Mouse (Mus musculus) lung, embryonic 15.5 days (tissue): Measurements from ENCODE around the gene Acox3. TPM values are rescaled to one million over a fixed set of nuclear protein-coding genes. Genes with fewer than 3 reads are reported as not detected.
A peak's percentile ranks its signal among the peaks of the same experiment; 100 is the strongest.

Experiments used
- ATAC-seq: fragments of 200-750 bp; cut with Nextera tagmentation; 2 replicates; pipeline ENCODE4 v1.8.0; 2017; ENCODE audit warnings: moderate number of reproducible peaks, borderline replicate concordance; ENCODE audit not compliant: low FRiP score, low TSS enrichment; ENCODE audit errors: extremely low read depth
- H3K27ac ChIP-seq: fragments of 300-500 bp; sonication (generic); 2 replicates; pipeline ENCODE4 v1.5.1; 2015; ENCODE audit warnings: moderate library complexity, mild to moderate bottlenecking, inconsistent platforms
- H3K27me3 ChIP-seq: fragments of 300-500 bp; sonication (generic); 2 replicates; pipeline ENCODE4 v1.6.1; 2015; ENCODE audit warnings: inconsistent platforms
- H3K36me3 ChIP-seq: fragments of 300-500 bp; sonication (generic); 2 replicates; pipeline ENCODE4 v1.6.1; 2015; ENCODE audit warnings: inconsistent platforms
- H3K4me1 ChIP-seq: fragments of 300-500 bp; sonication (generic); 2 replicates; pipeline ENCODE4 v1.6.1; 2015; ENCODE audit warnings: inconsistent platforms
- H3K4me2 ChIP-seq: fragments of 300-500 bp; sonication (generic); 2 replicates; pipeline ENCODE4 v1.6.1; 2015; ENCODE audit warnings: inconsistent platforms, mild to moderate bottlenecking, moderate library complexity
- H3K4me3 ChIP-seq: fragments of 300-500 bp; sonication (generic); 2 replicates; pipeline ENCODE4 v1.5.1; 2015; ENCODE audit warnings: mild to moderate bottlenecking, inconsistent platforms
- H3K9ac ChIP-seq: fragments of 300-500 bp; sonication (generic); 2 replicates; pipeline ENCODE4 v1.6.1; 2015; ENCODE audit warnings: inconsistent platforms
- H3K9me3 ChIP-seq: fragments of 300-500 bp; sonication (generic); 2 replicates; pipeline ENCODE4 v1.6.1; 2016; ENCODE audit warnings: inconsistent platforms
- WGBS: fragments of 180-500 bp; shearing (Covaris S2); methylation state at CpG from one replicate; pipeline ENCODE4 v1.1.7; 2015; 5-methylcytosine and 5-hydroxymethylcytosine counted together
- polyA plus RNA-seq: library from polyadenylated mRNA; unstranded; fragments of >200 nt; fragmentation: Nextera tagmentation; extraction: Ambion mirVana; gene quantifications from 2 replicates; pipeline ENCODE4 v1.2.1, GENCODE M21; 2015

Gene Acox3
- polyA plus RNA-seq, 1 experiment from 2014 or later, result 13.5 TPM

GRCm38 (mm10) chr5:35623831-35624230 lies 41.0 kb downstream of the Acox3 start:
- H3K9me3 ChIP-seq, result no peaks in the 10 kb centered on the region
- no peak for ATAC-seq
- H3K9ac ChIP-seq, result no peak overlapping the region
- H3K27ac ChIP-seq, result no peak overlapping the region
- no peak overlapping the region for H3K4me2 ChIP-seq
- H3K4me3 ChIP-seq, result no peak overlapping the region
- no peaks in the 10 kb centered on the region for H3K36me3 ChIP-seq
- no peaks in the 10 kb centered on the region for H3K27me3 ChIP-seq
- peaks cover 11% of the 10 kb centered on the region; the same call in 1 of the 2 replicates for H3K4me1 ChIP-seq

DNA sequence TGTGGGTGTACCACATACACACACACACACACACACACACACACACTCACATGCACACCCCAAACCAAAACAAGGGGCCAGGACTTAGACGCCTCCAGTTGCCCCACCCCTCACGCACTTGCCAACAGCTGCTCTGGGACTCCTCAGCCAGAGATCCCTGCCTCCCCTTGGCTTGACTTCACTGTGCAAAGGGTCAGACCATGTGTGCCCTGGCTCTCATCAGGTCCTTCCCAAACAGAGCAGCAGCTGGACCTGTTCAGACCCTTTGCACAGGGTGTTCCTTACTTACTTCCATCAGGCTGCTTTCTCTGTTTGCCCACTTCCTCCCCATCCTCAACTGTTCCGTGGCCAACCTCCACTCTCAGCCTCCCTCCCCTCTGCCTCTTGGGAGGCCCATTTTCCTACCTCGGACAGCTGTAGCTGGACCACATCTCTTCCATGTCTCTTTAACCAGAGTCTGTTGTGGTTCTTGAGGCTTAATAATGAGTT lies 42.0 kb downstream of the Acox3 start:
- ATAC-seq, result peak; percentile 43; the same call in 1 of the 2 replicates
- Histone ChIP-seq H3K27ac (no peak overlapping the region), H3K4me2 (no peak overlapping the region), H3K9ac (no peak overlapping the region), H3K36me3 (no peaks in the 10 kb centered on the region), H3K4me3 (no peak overlapping the region), H3K27me3 (no peaks in the 10 kb centered on the region), H3K4me1 (peaks cover 13% of the 10 kb centered on the region; the same call in 1 of the 2 replicates), H3K9me3 (no peaks in the 10 kb centered on the region)
- WGBS, result 53% methylated on average over 4 of the region's 4 CpGs

DNA sequence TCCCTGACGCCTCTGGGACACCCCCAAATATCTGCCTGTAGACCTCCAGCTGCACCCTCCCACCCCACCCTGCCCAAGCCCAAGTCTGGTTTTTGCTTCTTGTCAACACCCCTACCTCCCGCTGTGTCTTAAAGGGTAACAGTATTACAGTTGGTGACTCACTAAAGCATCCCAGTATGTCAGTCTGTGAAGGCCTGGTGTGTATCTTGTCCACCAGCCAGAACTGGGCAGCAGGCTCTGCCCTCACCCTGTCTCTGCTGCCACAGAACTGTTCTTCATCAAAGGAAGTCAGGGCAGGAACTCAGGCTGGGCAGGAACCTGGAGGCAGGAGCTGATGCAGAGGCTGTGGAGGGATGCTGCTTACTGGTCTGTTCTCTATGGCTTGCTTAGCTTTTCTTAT lies 43.6 kb downstream of the Acox3 start:
- H3K36me3 ChIP-seq, result no peaks in the 10 kb centered on the region
- H3K4me3 ChIP-seq, result no peak overlapping the region
- H3K4me1 ChIP-seq, result peaks cover 13% of the 10 kb centered on the region; the same call in 1 of the 2 replicates
- no peaks in the 10 kb centered on the region for H3K27me3 ChIP-seq
- no peak for ATAC-seq
- H3K9ac ChIP-seq, result no peak overlapping the region
- no peaks in the 10 kb centered on the region for H3K9me3 ChIP-seq
- H3K27ac ChIP-seq, result no peak overlapping the region
- 89% methylated on average over 2 of the region's 2 CpGs for WGBS
- no peak overlapping the region for H3K4me2 ChIP-seq

DNA sequence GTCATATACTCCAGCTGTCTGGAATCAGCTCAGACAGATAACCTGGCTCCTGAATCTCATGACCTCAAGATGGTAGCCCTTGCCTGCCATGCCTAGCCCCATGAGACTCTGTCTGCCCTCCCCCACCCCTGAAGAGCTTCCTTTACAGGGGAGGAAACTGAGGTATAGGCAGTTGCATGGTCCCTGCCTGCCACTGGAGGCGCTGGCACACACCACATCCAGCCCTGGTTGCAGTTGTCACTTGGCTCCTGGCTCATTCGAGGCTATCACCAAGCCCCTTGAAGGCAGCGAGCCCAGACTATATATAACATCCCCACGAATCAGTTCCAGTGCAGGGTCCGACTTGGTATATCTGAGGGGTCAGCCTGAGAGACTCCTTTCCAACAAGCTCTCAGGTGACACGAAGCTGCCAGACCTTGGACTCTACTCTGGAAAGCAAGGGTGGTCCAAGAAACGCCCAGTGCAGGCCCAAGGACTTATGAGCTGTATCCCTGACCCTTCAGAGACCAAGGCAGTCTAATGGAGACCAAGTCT lies 44.5 kb downstream of the Acox3 start:
- Histone ChIP-seq H3K4me1 (peaks cover 13% of the 10 kb centered on the region; the same call in 1 of the 2 replicates), H3K27ac (no peak overlapping the region), H3K4me3 (no peak overlapping the region), H3K27me3 (no peaks in the 10 kb centered on the region), H3K36me3 (no peaks in the 10 kb centered on the region), H3K4me2 (no peak overlapping the region), H3K9ac (no peak overlapping the region), H3K9me3 (no peaks in the 10 kb centered on the region)
- 58% methylated on average over 7 of the region's 7 CpGs for WGBS
- ATAC-seq, result no peak

GRCm38 (mm10) chr5:35628685-35629084 lies 45.8 kb downstream of the Acox3 start:
- 10% methylated on average over 1 of the region's 1 CpGs for WGBS
- peak; percentile 16; the same call in 1 of the 2 replicates for ATAC-seq

GRCm38 (mm10) chr5:35629333-35629732 lies 46.5 kb downstream of the Acox3 start:
- Histone ChIP-seq H3K4me3 (no peak overlapping the region), H3K9ac (no peak overlapping the region), H3K9me3 (no peaks in the 10 kb centered on the region), H3K4me2 (no peak overlapping the region), H3K27me3 (no peaks in the 10 kb centered on the region), H3K36me3 (no peaks in the 10 kb centered on the region), H3K4me1 (peaks cover 13% of the 10 kb centered on the region; the same call in 1 of the 2 replicates), H3K27ac (no peak overlapping the region)
- ATAC-seq, result no peak

More at GRCm38 (mm10) chr5:35628685-35629084, 45.8 kb downstream of the Acox3 start:
- no peaks in the 10 kb centered on the region for H3K9me3 ChIP-seq
- H3K4me1 ChIP-seq, result peaks cover 13% of the 10 kb centered on the region; the same call in 1 of the 2 replicates
- H3K4me2 ChIP-seq, result no peak overlapping the region
- no peak overlapping the region for H3K9ac ChIP-seq
- H3K27me3 ChIP-seq, result no peaks in the 10 kb centered on the region
- no peaks in the 10 kb centered on the region for H3K36me3 ChIP-seq
- H3K4me3 ChIP-seq, result no peak overlapping the region
- H3K27ac ChIP-seq, result no peak overlapping the region

GRCm38 (mm10) chr5:35630706-35631105 lies 47.9 kb downstream of the Acox3 start:
- Histone ChIP-seq H3K9me3 (no peaks in the 10 kb centered on the region), H3K4me2 (no peak overlapping the region), H3K4me3 (no peak overlapping the region), H3K4me1 (peaks cover 9% of the 10 kb centered on the region; the same call in 1 of the 2 replicates), H3K27me3 (no peaks in the 10 kb centered on the region), H3K9ac (no peak overlapping the region), H3K27ac (no peak overlapping the region), H3K36me3 (no peaks in the 10 kb centered on the region)
- WGBS, result 41% methylated on average over 1 of the region's 1 CpGs
- no peak for ATAC-seq

- 70% methylated on average over 3 of the region's 3 CpGs for WGBS
- ATAC-seq, result no peak
Measured at GRCm38 (mm10) chr5:35631224-35631623, 48.4 kb downstream of the Acox3 start.

DNA sequence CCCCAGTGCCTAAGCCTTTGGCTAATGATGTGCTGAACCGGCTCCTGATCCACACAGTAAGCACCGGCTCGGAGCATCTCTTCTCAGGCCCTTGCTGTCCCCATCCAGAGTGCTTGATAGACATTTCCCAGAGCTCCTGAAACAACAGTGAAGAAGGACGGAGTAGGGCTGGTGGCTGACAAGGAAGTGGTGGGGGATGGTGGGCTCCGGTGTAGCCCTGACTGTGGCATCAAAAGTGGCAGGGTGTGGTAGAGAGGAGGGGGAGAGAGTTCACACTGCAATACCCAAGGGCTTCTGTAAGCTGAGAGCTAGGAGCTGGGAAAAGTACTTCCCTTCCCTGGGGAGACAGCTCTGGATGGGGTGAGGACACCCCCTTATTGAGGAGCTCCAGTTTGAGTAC lies 48.9 kb downstream of the Acox3 start:
- Histone ChIP-seq H3K9me3 (no peaks in the 10 kb centered on the region), H3K27me3 (no peaks in the 10 kb centered on the region), H3K36me3 (no peaks in the 10 kb centered on the region), H3K4me1 (peaks cover 9% of the 10 kb centered on the region; the same call in 1 of the 2 replicates), H3K4me3 (no peak overlapping the region), H3K4me2 (no peak overlapping the region), H3K9ac (no peak overlapping the region), H3K27ac (no peak overlapping the region)
- 54% methylated on average over 5 of the region's 5 CpGs for WGBS
- no peak for ATAC-seq

More at GRCm38 (mm10) chr5:35631224-35631623, 48.4 kb downstream of the Acox3 start:
- H3K9me3 ChIP-seq, result no peaks in the 10 kb centered on the region
- no peak overlapping the region for H3K27ac ChIP-seq
- no peak overlapping the region for H3K4me3 ChIP-seq
- H3K27me3 ChIP-seq, result no peaks in the 10 kb centered on the region
- H3K9ac ChIP-seq, result no peak overlapping the region
- H3K36me3 ChIP-seq, result no peaks in the 10 kb centered on the region
- no peak overlapping the region for H3K4me2 ChIP-seq
- peaks cover 9% of the 10 kb centered on the region; the same call in 1 of the 2 replicates for H3K4me1 ChIP-seq

DNA sequence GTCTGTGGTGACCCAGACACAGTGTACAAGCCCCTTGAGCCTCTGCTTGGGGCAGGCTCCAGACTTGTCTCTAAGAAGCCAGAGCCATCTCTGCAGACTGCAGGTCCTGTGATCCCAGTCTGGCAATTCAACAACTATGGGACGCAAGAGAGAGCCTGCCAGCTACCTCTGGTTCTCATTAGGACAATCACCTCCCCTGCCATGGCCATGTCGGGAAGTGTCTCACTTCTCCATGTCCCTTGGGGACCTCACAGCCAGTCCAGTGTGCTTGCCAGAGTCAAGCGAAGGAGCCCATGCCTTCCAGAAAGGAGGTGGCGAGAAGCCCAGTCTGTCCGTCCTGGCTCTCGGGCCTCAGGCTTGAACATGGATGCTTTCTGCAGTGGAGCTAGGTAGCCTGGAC lies 50.0 kb downstream of the Acox3 start:
- H3K27me3 ChIP-seq, result no peaks in the 10 kb centered on the region
- 73% methylated on average over 6 of the region's 6 CpGs for WGBS
- no peak overlapping the region for H3K27ac ChIP-seq
- H3K9ac ChIP-seq, result no peak overlapping the region
- no peak overlapping the region for H3K4me3 ChIP-seq
- H3K4me2 ChIP-seq, result no peak overlapping the region
- H3K36me3 ChIP-seq, result no peaks in the 10 kb centered on the region
- ATAC-seq, result no peak
- H3K4me1 ChIP-seq, result peaks cover 9% of the 10 kb centered on the region; the same call in 1 of the 2 replicates
- H3K9me3 ChIP-seq, result no peaks in the 10 kb centered on the region

DNA sequence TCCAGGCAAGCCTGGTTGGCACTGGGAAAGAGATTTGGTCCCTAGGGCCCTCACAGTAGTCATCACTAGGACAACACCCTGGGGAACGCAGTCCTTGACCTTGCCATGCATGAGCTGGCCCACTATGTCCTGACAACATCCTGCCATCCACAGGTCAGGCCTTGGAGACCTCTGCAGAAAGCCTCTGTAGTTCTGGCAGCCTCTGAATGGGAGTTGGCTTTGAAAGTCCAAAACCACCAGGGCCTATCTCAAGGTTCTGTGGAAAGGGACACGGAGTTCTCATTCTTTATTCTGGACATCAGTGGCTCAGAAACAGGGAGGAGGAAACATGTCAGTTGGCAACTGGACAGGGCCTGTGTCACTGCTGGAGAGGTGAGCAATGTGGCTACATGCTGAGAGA lies 53.2 kb downstream of the Acox3 start:
- H3K36me3 ChIP-seq, result no peaks in the 10 kb centered on the region
- no peaks in the 10 kb centered on the region for H3K27me3 ChIP-seq
- no peak overlapping the region for H3K4me2 ChIP-seq
- H3K27ac ChIP-seq, result no peak overlapping the region
- peaks cover 1% of the 10 kb centered on the region; the same call in 1 of the 2 replicates for H3K4me1 ChIP-seq
- 86% methylated on average over 2 of the region's 2 CpGs for WGBS
- ATAC-seq, result no peak
- no peak overlapping the region for H3K4me3 ChIP-seq
- H3K9me3 ChIP-seq, result no peaks in the 10 kb centered on the region
- no peak overlapping the region for H3K9ac ChIP-seq

DNA sequence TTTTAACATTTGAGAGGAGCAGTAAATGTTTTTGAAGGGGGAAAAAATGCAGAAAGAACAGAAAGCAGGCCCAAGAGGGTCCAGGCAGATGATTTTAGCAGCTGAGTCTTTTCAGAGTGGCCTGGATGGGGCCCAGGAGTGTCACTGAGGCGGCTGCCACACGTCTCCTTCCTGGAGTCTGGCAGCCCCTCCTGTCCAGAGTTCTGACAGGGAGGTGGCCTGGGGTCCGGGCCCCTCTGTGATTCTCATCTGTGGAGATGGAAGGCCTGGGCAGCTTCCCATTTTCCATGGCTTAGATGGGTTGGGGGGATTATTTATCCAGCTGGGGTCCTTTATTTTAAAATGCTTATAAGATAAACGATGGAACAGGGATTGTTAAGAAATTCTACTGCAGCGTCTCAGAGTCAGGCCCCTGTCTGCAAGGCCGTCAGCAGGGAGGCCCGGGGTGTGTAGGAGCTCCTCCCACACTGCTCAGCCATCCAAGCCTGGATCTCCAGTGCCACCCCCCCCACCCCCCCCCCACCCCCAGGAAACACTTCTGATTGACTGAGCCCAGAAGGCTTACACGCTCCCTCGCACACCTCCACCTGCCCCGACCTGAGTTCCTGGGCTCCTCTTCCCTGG lies 59.2 kb downstream of the Acox3 start:
- H3K27me3 ChIP-seq, result no peaks in the 10 kb centered on the region
- ATAC-seq, result peak; percentile 86
- WGBS, result 30% methylated on average over 10 of the region's 10 CpGs
- no peak overlapping the region for H3K4me2 ChIP-seq
- no peak overlapping the region for H3K9ac ChIP-seq
- no peak overlapping the region for H3K4me3 ChIP-seq
- no peaks in the 10 kb centered on the region for H3K36me3 ChIP-seq
- peaks cover 50% of the 10 kb centered on the region for H3K4me1 ChIP-seq
- peak overlapping the region; percentile 54 for H3K27ac ChIP-seq
- no peaks in the 10 kb centered on the region for H3K9me3 ChIP-seq
